Mouse (Mus musculus): ENCODE data around the gene Mlana.

The Mlana gene

GRCm38 (mm10) chr19:29676479-29677193 is 21.0 kb upstream of the Mlana start:
- DNase-seq: no peak

- DNase-seq: no peak
Observed at GRCm38 (mm10) chr19:29678181-29678778, 19.3 kb upstream of the Mlana start.

GRCm38 (mm10) chr19:29680182-29681152 is 17.2 kb upstream of the Mlana start:
- no peak for DNase-seq

- peak; percentile 88 to 92 for DNase-seq
Observed at GRCm38 (mm10) chr19:29683844-29684540, 13.6 kb upstream of the Mlana start.

- DNase-seq: no peak
Observed at GRCm38 (mm10) chr19:29695071-29695470, 2.6 kb upstream of the Mlana start.

- DNase-seq: no peak
Observed at GRCm38 (mm10) chr19:29696309-29696708, 1.3 kb upstream of the Mlana start.

- no peak for DNase-seq
Observed at GRCm38 (mm10) chr19:29696840-29697239, 784 bp upstream of the Mlana start.

- no peak for DNase-seq
Observed at GRCm38 (mm10) chr19:29701707-29702106, 4.1 kb downstream of the Mlana start.

GRCm38 (mm10) chr19:29704436-29704835 is 6.8 kb downstream of the Mlana start:
- no peak for DNase-seq

- no peak for DNase-seq
Observed at GRCm38 (mm10) chr19:29707314-29707898, 9.8 kb downstream of the Mlana start.

- DNase-seq: no peak
Observed at GRCm38 (mm10) chr19:29708003-29708402, 10.4 kb downstream of the Mlana start.

GRCm38 (mm10) chr19:29708461-29708860 is 10.8 kb downstream of the Mlana start:
- DNase-seq: no peak

- no peak for DNase-seq
Observed at GRCm38 (mm10) chr19:29709461-29709860, 11.8 kb downstream of the Mlana start.

- no peak for DNase-seq
Observed at GRCm38 (mm10) chr19:29713451-29713850, 15.8 kb downstream of the Mlana start.

GRCm38 (mm10) chr19:29717854-29718253 is 20.2 kb downstream of the Mlana start:
- DNase-seq: no peak

GRCm38 (mm10) chr19:29718476-29718875 is 20.9 kb downstream of the Mlana start:
- DNase-seq: no peak

GRCm38 (mm10) chr19:29735421-29735820 is 37.8 kb downstream of the Mlana start:
- DNase-seq: no peak

- no peak for DNase-seq
Observed at GRCm38 (mm10) chr19:29739608-29740007, 42.0 kb downstream of the Mlana start.

- no peak for DNase-seq
Observed at GRCm38 (mm10) chr19:29740661-29741060, 43.0 kb downstream of the Mlana start.

- DNase-seq: no peak
Observed at GRCm38 (mm10) chr19:29743531-29743930, 45.9 kb downstream of the Mlana start.

- no peak for DNase-seq
Observed at GRCm38 (mm10) chr19:29750994-29751393, 53.4 kb downstream of the Mlana start.

- no peak for DNase-seq
Observed at GRCm38 (mm10) chr19:29753939-29754338, 56.3 kb downstream of the Mlana start.
